Mouse (Mus musculus) MEL (cell line): ENCODE measurements at regions not wholly inside any gene's neighbourhood (a gene's known extent, or its start where the extent isn't known, plus 50 kb on each side); places are given as distances from the start of the nearest gene placed in this dataset.

Experiments used
- CTCF ChIP-seq, 3 experiments: IDR thresholded peaks in 2 of 3; conservative IDR thresholded peaks in 1 of 3; 2 replicates each; pipeline ENCODE4 v1.5.1; 2011 to 2012; ENCODE audit warnings: low read length in 3 of 3, low read depth in 2 of 3, mild to moderate bottlenecking in 2 of 3, improper control_type of control experiment in 1 of 3, inconsistent platforms in 1 of 3, mixed read lengths in 1 of 3, moderate library complexity in 1 of 3; ENCODE audit not compliant: control insufficient read depth in 1 of 3, insufficient read depth in 1 of 3, poor library complexity in 1 of 3, severe bottlenecking in 1 of 3
- ELF1 ChIP-seq: IDR thresholded peaks from 2 replicates; pipeline ENCODE4 v1.6.1; 2014; ENCODE audit warnings: low read depth, mild to moderate bottlenecking, inconsistent platforms, low read length, improper control_type of control experiment, moderate library complexity
- GABPA ChIP-seq: IDR thresholded peaks from 2 replicates; pipeline ENCODE4 v1.6.1; 2012; ENCODE audit warnings: low read depth, mild to moderate bottlenecking, inconsistent platforms, low read length, improper control_type of control experiment, moderate library complexity
- MYB ChIP-seq: IDR thresholded peaks from 2 replicates; pipeline ENCODE4 v1.6.1; 2011; ENCODE audit warnings: mild to moderate bottlenecking, low read depth, low read length, improper control_type of control experiment
- RCOR1 ChIP-seq: IDR thresholded peaks from 2 replicates; pipeline ENCODE4 v1.6.1; 2012; ENCODE audit warnings: low read depth, mild to moderate bottlenecking, inconsistent platforms, low read length, improper control_type of control experiment
- ZNF384 ChIP-seq: IDR thresholded peaks from 2 replicates; pipeline ENCODE4 v1.6.1; 2012; ENCODE audit warnings: low read depth, mild to moderate bottlenecking, inconsistent platforms, low read length, improper control_type of control experiment

GRCm38 (mm10) chr17:62403739-62404138 is 477.4 kb downstream of the Efna5 start:
- no peak for TF ChIP-seq ELF1
- TF ChIP-seq CTCF (IDR thresholded peaks at IDR 0.05 in 2 of 3, conservative IDR thresholded peaks at IDR 0.05 in 1 of 3; ENCODE audit: control insufficient read depth in 1 of 3, insufficient read depth in 1 of 3, low read depth in 2 of 3, low read length in 3 of 3, poor library complexity in 1 of 3, severe bottlenecking in 1 of 3) = no peak
- TF ChIP-seq GABPA = no peak
- no peak for TF ChIP-seq MYB
- no peak for TF ChIP-seq RCOR1
- 0 out of 2 replicates have a peak, but pooled peaks have one; percentile 33 for TF ChIP-seq ZNF384
